Mouse (Mus musculus) ES-Bruce4 (cell line): ENCODE measurements around the gene Foxk1.

ENCODE experiments used
- CTCF ChIP-seq: IDR thresholded peaks from one replicate; pipeline ENCODE4 v1.8.1; 2011; ENCODE audit warnings: low read depth, low read length
- EP300 ChIP-seq: IDR thresholded peaks from 2 replicates; pipeline ENCODE4 v1.6.1; 2011; ENCODE audit warnings: low read depth, low read length; ENCODE audit not compliant: insufficient read depth
- POLR2A ChIP-seq: IDR thresholded peaks from one replicate; pipeline ENCODE4 v1.8.1; 2011; ENCODE audit warnings: low read length; ENCODE audit not compliant: insufficient read depth

DNA sequence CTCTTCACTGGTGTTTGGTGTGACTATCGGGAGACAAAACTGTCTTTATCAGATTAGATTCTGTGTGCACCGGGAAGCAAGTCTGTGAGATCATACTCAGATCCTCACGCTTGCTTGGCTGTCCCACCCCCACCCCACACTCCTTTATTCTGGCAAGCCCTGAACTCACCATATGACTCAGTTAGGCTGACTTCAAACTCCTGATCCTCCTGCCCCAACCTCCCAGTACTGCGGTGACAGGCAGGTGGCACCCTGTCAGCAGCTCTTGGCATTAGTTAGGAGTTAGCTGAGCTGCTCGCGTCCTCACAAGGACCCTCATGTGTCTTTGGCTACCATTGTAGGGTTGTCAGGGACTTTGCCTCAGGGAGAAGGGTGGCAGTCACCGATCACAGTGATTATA, 6.1 kb downstream of the Foxk1 start:
- no peak for TF ChIP-seq CTCF
- TF ChIP-seq EP300, result no peak
- no peak for TF ChIP-seq POLR2A
